Mouse (Mus musculus) intestine, embryonic 16.5 days (tissue): ENCODE results near the gene Cracr2b. TPM values are rescaled to one million over a fixed set of nuclear protein-coding genes. Genes with fewer than 3 reads are reported as not detected.

ENCODE experiments used
- ATAC-seq: fragments of 200-750 bp; cut with Nextera tagmentation; 2 replicates; pipeline ENCODE4 v1.8.0; 2017; ENCODE audit warnings: moderate TSS enrichment, moderate library complexity
- H3K27ac ChIP-seq: fragments of 300-500 bp; sonication (generic); 2 replicates; pipeline ENCODE4 v1.5.1; 2014; ENCODE audit warnings: mild to moderate bottlenecking, low read length
- H3K27me3 ChIP-seq: fragments of 300-500 bp; sonication (generic); replicated peaks from 2 replicates; pipeline ENCODE4 v1.6.1; 2014; ENCODE audit warnings: low read length, control low read depth, mixed read lengths; ENCODE audit not compliant: control insufficient read depth, insufficient read depth
- H3K36me3 ChIP-seq: fragments of 300-500 bp; sonication (generic); 2 replicates; pipeline ENCODE4 v1.6.1; 2014; ENCODE audit warnings: low read length, control low read depth; ENCODE audit not compliant: control insufficient read depth, insufficient read depth
- H3K4me1 ChIP-seq: fragments of 300-500 bp; sonication (generic); 2 replicates; pipeline ENCODE4 v1.6.1; 2014; ENCODE audit warnings: low read length, control low read depth, mixed read lengths; ENCODE audit not compliant: control insufficient read depth, insufficient read depth
- H3K4me2 ChIP-seq: fragments of 300-500 bp; sonication (generic); 2 replicates; pipeline ENCODE4 v1.6.1; 2014; ENCODE audit warnings: low read depth, low read length, control low read depth
- H3K4me3 ChIP-seq: fragments of 300-500 bp; sonication (generic); 2 replicates; pipeline ENCODE4 v1.5.1; 2014; ENCODE audit warnings: mild to moderate bottlenecking, low read length
- H3K9ac ChIP-seq: fragments of 300-500 bp; sonication (generic); 2 replicates; pipeline ENCODE4 v1.6.1; 2014; ENCODE audit warnings: low read depth, low read length
- H3K9me3 ChIP-seq: fragments of 300-500 bp; sonication (generic); 2 replicates; pipeline ENCODE4 v1.6.1; 2016; ENCODE audit warnings: low read length, control low read depth; ENCODE audit not compliant: control insufficient read depth
- WGBS: fragments of 180-500 bp; shearing (Covaris S2); extraction: QIAGEN DNeasy Blood & Tissue Kit; methylation state at CpG from one replicate; pipeline ENCODE4 v1.1.7; 2014; 5-methylcytosine and 5-hydroxymethylcytosine counted together
- polyA plus RNA-seq: library from polyadenylated mRNA; unstranded; fragments of >200 nt; fragmentation: Nextera tagmentation; extraction: Ambion mirVana; gene quantifications from 2 replicates; pipeline ENCODE4 v1.2.1, GENCODE M21; 2015

The Cracr2b gene
- polyA plus RNA-seq, 1 experiment from 2014 or later = 21.0 TPM

DNA sequence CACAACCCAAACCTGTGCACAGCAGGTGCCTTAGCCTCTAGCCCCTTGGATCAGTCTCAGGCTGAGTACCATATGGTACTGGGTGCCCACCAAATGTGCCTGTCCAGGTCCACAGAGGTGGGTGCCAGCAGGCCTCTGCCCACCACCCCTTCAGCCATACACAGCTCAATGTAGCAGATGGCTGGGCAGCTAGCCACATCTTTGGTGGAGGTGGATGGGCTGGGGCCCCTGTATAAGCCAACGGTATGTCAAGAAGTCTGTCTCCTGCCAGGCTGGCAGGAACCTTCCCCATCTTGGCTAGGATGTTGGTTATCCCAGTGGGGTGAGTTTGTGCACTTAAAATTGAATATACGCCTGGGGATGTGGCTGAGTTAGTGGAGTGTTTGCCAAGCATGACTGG, 24.7 kb downstream of the Cracr2b start:
- no peak for ATAC-seq
- 86% methylated on average over 2 of the region's 2 CpGs for WGBS
- H3K36me3 ChIP-seq = no peaks in the 10 kb centered on the region

GRCm38 (mm10) chr7:141486239-141486638, 25.3 kb downstream of the Cracr2b start:
- 100% methylated on average over 1 of the region's 1 CpGs for WGBS
- no peak for ATAC-seq

More for the DNA sequence above, 24.7 kb downstream of the Cracr2b start:
- Histone ChIP-seq H3K27me3 (peaks cover 18% of the 10 kb centered on the region; the same call in 1 of the 2 replicates), H3K4me1 (peaks cover 20% of the 10 kb centered on the region), H3K27ac (no peak overlapping the region), H3K4me3 (no peak overlapping the region), H3K4me2 (no peak overlapping the region), H3K9ac (no peak overlapping the region), H3K9me3 (no peaks in the 10 kb centered on the region)

GRCm38 (mm10) chr7:141487141-141487540, 26.2 kb downstream of the Cracr2b start:
- Histone ChIP-seq H3K4me1 (peaks cover 7% of the 10 kb centered on the region), H3K27me3 (peaks cover 8% of the 10 kb centered on the region; the same call in 1 of the 2 replicates), H3K36me3 (no peaks in the 10 kb centered on the region), H3K9me3 (no peaks in the 10 kb centered on the region), H3K9ac (no peak overlapping the region), H3K4me3 (no peak overlapping the region), H3K4me2 (no peak overlapping the region), H3K27ac (no peak overlapping the region)
- no peak for ATAC-seq
- 81% methylated on average over 7 of the region's 7 CpGs for WGBS

More at GRCm38 (mm10) chr7:141486239-141486638, 25.3 kb downstream of the Cracr2b start:
- H3K4me1 ChIP-seq = peaks cover 16% of the 10 kb centered on the region
- no peak overlapping the region for H3K9ac ChIP-seq
- H3K36me3 ChIP-seq = no peaks in the 10 kb centered on the region
- peaks cover 14% of the 10 kb centered on the region; the same call in 1 of the 2 replicates for H3K27me3 ChIP-seq
- H3K9me3 ChIP-seq = no peaks in the 10 kb centered on the region
- no peak overlapping the region for H3K4me2 ChIP-seq
- no peak overlapping the region for H3K4me3 ChIP-seq
- H3K27ac ChIP-seq = no peak overlapping the region

GRCm38 (mm10) chr7:141491151-141491550, 30.3 kb downstream of the Cracr2b start:
- Histone ChIP-seq H3K9me3 (no peaks in the 10 kb centered on the region), H3K4me2 (no peak overlapping the region), H3K9ac (no peak overlapping the region), H3K36me3 (peaks cover 5% of the 10 kb centered on the region; the same call in 1 of the 2 replicates), H3K4me3 (no peak overlapping the region), H3K4me1 (no peaks in the 10 kb centered on the region), H3K27me3 (no peaks in the 10 kb centered on the region), H3K27ac (no peak overlapping the region)
- 77% methylated on average over 2 of the region's 2 CpGs for WGBS
- no peak for ATAC-seq

- no peaks in the 10 kb centered on the region for H3K9me3 ChIP-seq
- H3K36me3 ChIP-seq = peaks cover 5% of the 10 kb centered on the region; the same call in 1 of the 2 replicates
- H3K4me2 ChIP-seq = no peak overlapping the region
- no peak overlapping the region for H3K9ac ChIP-seq
- H3K27ac ChIP-seq = no peak overlapping the region
- no peaks in the 10 kb centered on the region for H3K4me1 ChIP-seq
- WGBS = 87% methylated on average over 5 of the region's 5 CpGs
- no peak for ATAC-seq
- H3K27me3 ChIP-seq = no peaks in the 10 kb centered on the region
- no peak overlapping the region for H3K4me3 ChIP-seq
These were observed 31.8 kb downstream of the Cracr2b start for GRCm38 (mm10) chr7:141492738-141493137.

DNA sequence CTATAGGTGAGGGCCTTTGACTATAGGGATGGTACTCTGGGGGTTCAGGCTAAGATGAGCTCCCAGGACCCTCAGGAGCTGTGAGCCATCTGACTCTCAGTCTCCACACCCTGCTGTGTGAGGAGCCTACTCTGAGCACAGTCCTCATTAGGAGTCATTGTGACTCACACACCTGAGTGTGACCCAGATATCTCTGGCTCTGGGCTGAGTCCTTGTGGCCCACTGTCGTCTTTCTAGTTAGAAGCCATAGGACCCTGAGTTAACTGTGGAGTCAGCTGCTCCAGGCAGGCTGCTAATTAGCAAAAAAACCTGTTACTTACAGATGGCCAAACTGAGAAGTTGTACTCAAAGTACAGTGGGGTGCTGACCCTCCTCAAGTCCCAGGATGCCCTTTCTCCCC, 32.8 kb downstream of the Cracr2b start:
- Histone ChIP-seq H3K4me2 (no peak overlapping the region), H3K27ac (no peak overlapping the region), H3K4me1 (no peaks in the 10 kb centered on the region), H3K9ac (no peak overlapping the region), H3K9me3 (no peaks in the 10 kb centered on the region), H3K27me3 (no peaks in the 10 kb centered on the region), H3K36me3 (peaks cover 5% of the 10 kb centered on the region; the same call in 1 of the 2 replicates), H3K4me3 (no peak overlapping the region)
- no peak for ATAC-seq
- 82% methylated on average over 1 of the region's 1 CpGs for WGBS

DNA sequence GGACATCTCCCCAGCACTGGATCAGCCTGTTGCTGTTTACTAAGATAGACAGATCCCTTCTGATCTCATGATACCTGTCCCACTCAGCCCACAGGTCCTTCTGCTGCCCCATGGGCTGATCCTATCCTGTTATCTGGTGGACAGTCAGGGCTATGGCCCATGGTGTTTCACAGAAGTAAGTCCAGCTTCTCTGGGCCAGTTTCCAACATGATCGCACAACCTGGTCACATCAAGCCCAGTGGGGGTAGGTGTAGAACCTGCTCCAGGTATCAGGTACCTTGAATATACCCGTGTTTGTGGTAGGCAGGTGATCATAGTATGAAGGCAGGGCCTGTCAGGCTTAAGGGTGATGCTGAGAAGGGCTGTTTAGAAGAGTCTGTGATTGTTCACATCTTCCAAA, 34.5 kb downstream of the Cracr2b start:
- 81% methylated on average over 2 of the region's 2 CpGs for WGBS

GRCm38 (mm10) chr7:141495940-141496339, 35.0 kb downstream of the Cracr2b start:
- Histone ChIP-seq H3K9me3 (no peaks in the 10 kb centered on the region), H3K27me3 (no peaks in the 10 kb centered on the region), H3K4me2 (no peak overlapping the region), H3K36me3 (peaks cover 5% of the 10 kb centered on the region; the same call in 1 of the 2 replicates), H3K4me3 (no peak overlapping the region), H3K9ac (no peak overlapping the region), H3K4me1 (no peaks in the 10 kb centered on the region), H3K27ac (no peak overlapping the region)
- no peak for ATAC-seq
- 81% methylated on average over 4 of the region's 4 CpGs for WGBS

More for the DNA sequence above, 34.5 kb downstream of the Cracr2b start:
- Histone ChIP-seq H3K36me3 (peaks cover 5% of the 10 kb centered on the region; the same call in 1 of the 2 replicates), H3K4me1 (no peaks in the 10 kb centered on the region), H3K9me3 (no peaks in the 10 kb centered on the region), H3K4me2 (no peak overlapping the region), H3K9ac (no peak overlapping the region), H3K27me3 (no peaks in the 10 kb centered on the region), H3K4me3 (no peak overlapping the region), H3K27ac (no peak overlapping the region)
- ATAC-seq = no peak

GRCm38 (mm10) chr7:141497600-141497999, 36.7 kb downstream of the Cracr2b start:
- ATAC-seq = no peak
- 94% methylated on average over 3 of the region's 3 CpGs for WGBS

More at GRCm38 (mm10) chr7:141497600-141497999, 36.7 kb downstream of the Cracr2b start:
- Histone ChIP-seq H3K9ac (no peak overlapping the region), H3K9me3 (no peaks in the 10 kb centered on the region), H3K4me1 (no peaks in the 10 kb centered on the region), H3K36me3 (peaks cover 5% of the 10 kb centered on the region; the same call in 1 of the 2 replicates), H3K4me3 (no peak overlapping the region), H3K27ac (no peak overlapping the region), H3K4me2 (no peak overlapping the region), H3K27me3 (no peaks in the 10 kb centered on the region)
